Mouse (Mus musculus) hindlimb bud, embryonic 11.5 days (tissue): Measurements from ENCODE around the gene A730049H05Rik.

ENCODE experiments used
- DNase-seq: peaks from one replicate; pipeline ENCODE4 v3.0.0-alpha.2; 2012; ENCODE audit warnings: low read depth, low spot score; ENCODE audit errors: extremely low spot score

Gene A730049H05Rik

GRCm38 (mm10) chr6:92826561-92826960, 10.3 kb downstream of the A730049H05Rik start:
- no peak for DNase-seq

- DNase-seq = no peak
Observed at GRCm38 (mm10) chr6:92827360-92827759, 11.1 kb downstream of the A730049H05Rik start.

GRCm38 (mm10) chr6:92829148-92829547, 12.9 kb downstream of the A730049H05Rik start:
- no peak for DNase-seq

- DNase-seq = no peak
Observed at GRCm38 (mm10) chr6:92831106-92831505, 14.8 kb downstream of the A730049H05Rik start.

- no peak for DNase-seq
Observed at GRCm38 (mm10) chr6:92842000-92842399, 25.7 kb downstream of the A730049H05Rik start.

GRCm38 (mm10) chr6:92843474-92843873, 27.2 kb downstream of the A730049H05Rik start:
- no peak for DNase-seq

GRCm38 (mm10) chr6:92845898-92846297, 29.6 kb downstream of the A730049H05Rik start:
- DNase-seq = no peak

- no peak for DNase-seq
Observed at GRCm38 (mm10) chr6:92846614-92847013, 30.3 kb downstream of the A730049H05Rik start.

- no peak for DNase-seq
Observed at GRCm38 (mm10) chr6:92849208-92849607, 32.9 kb downstream of the A730049H05Rik start.

GRCm38 (mm10) chr6:92850250-92850649, 34.0 kb downstream of the A730049H05Rik start:
- no peak for DNase-seq

GRCm38 (mm10) chr6:92854873-92855272, 38.6 kb downstream of the A730049H05Rik start:
- DNase-seq = no peak

GRCm38 (mm10) chr6:92857761-92858160, 41.5 kb downstream of the A730049H05Rik start:
- DNase-seq = no peak

- DNase-seq = no peak
Observed at GRCm38 (mm10) chr6:92858721-92859510, 42.6 kb downstream of the A730049H05Rik start.

GRCm38 (mm10) chr6:92860285-92860912, 44.1 kb downstream of the A730049H05Rik start:
- no peak for DNase-seq

GRCm38 (mm10) chr6:92862599-92862998, 46.3 kb downstream of the A730049H05Rik start:
- no peak for DNase-seq

GRCm38 (mm10) chr6:92869089-92869581, 52.9 kb downstream of the A730049H05Rik start, which contains the start of gene Gm15737:
Gm15737 (plus strand) TSS chr6:92869357.
- DNase-seq = no peak

GRCm38 (mm10) chr6:92869582-92870219, 53.4 kb downstream of the A730049H05Rik start:
- no peak for DNase-seq

GRCm38 (mm10) chr6:92871813-92872212, 55.5 kb downstream of the A730049H05Rik start:
- no peak for DNase-seq

- DNase-seq = no peak
Observed at GRCm38 (mm10) chr6:92872766-92873165, 56.5 kb downstream of the A730049H05Rik start.

- DNase-seq = no peak
Observed at GRCm38 (mm10) chr6:92874854-92875253, 58.6 kb downstream of the A730049H05Rik start.

GRCm38 (mm10) chr6:92875340-92875739, 59.1 kb downstream of the A730049H05Rik start:
- no peak for DNase-seq

- DNase-seq = no peak
Observed at GRCm38 (mm10) chr6:92876121-92876520, 59.8 kb downstream of the A730049H05Rik start.
